Comparison of ENCODE assay signal across 15 mouse cellular contexts in the genomic region with DNA sequence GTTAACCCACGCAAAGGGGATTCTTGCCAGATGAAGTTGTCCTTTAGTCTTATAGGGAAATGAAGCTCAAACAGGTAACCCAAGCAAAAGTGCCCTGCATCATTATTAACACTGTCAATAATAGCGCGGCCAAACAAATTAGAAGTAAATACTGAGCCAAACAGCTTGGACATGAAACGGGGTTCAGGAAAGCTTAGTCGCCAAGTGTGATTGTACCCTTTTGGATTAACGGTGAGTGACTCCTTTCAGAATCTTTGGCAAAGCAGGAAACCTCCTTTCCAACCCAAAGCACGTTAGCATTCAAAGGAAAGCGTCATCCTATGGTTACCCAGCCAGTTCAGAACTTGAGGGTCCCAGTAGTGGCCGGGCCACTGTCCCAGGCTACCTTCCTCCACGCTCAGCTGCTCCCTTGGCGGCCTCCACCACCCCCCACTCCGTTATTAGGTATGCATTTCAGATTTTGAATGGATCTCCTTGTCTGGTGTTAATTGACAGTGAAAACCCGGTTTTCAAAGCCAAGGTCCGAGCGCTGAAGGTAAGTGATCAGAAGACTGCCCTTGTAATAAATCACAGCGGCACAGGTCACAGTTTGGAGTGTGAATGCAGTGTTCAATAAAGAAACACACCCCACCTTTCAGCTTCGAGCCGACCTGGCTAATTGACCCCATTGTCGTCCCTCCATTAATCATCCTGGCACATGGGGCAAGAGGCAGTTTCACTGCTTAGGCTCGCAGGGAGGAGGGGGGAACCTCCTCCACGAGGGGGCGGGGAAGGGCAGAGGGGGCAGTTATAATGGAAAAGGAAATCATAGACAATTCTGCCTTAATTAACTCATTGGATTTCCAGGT.
A peak's percentile ranks its signal among the peaks of the same experiment; 100 is the strongest.
DNase-seq lines count a peak whose midpoint lies in the region; ATAC-seq and TF ChIP-seq lines count a peak whose summit lies in the region.
"Had no signal": no experiment of that assay in that cellular context is flagged by ENCODE, and none has a peak within 500 bp of the region (broad histone marks: within the 10 kb centered on the region; RNA-seq: fewer than 3 reads in every experiment).

No protein-coding gene starts in this region.

- H3K27ac ChIP-seq in embryonic facial prominence, embryonic 10.5 days (replicated peaks): no peak overlapping the region
- H3K27ac ChIP-seq in hindbrain, embryonic 13.5 days: peak overlapping the region; percentile 23; the same call in 1 of the 2 replicates
- no peak overlapping the region for H3K27ac ChIP-seq in midbrain, embryonic 13.5 days
- H3K27ac ChIP-seq: heart, embryonic 15.5 days; stomach, embryonic 15.5 days had no signal

- ATAC-seq in hindbrain, embryonic 13.5 days (ENCODE audit: low FRiP score): peak; percentile 38; the same call in 1 of the 2 replicates
- ATAC-seq in midbrain, embryonic 13.5 days: no peak
- no peak for ATAC-seq in megakaryocyte progenitor cell, adult 5-6 weeks (replicated peaks; ENCODE audit: poor library complexity)
- ATAC-seq: liver, postnatal 0 days had no signal

- H3K27me3 ChIP-seq in embryonic facial prominence, embryonic 10.5 days (replicated peaks; ENCODE audit: low read depth, poor library complexity, severe bottlenecking): peaks cover 85% of the 10 kb centered on the region
- peaks cover 30% of the 10 kb centered on the region for H3K27me3 ChIP-seq in hindbrain, embryonic 13.5 days
- H3K27me3 ChIP-seq in midbrain, embryonic 13.5 days: peaks cover 7% of the 10 kb centered on the region; the same call in 1 of the 2 replicates
- H3K27me3 ChIP-seq: CH12.LX had no signal

- peaks cover 47% of the 10 kb centered on the region for H3K4me1 ChIP-seq in embryonic facial prominence, embryonic 10.5 days
- peaks cover 25% of the 10 kb centered on the region for H3K4me1 ChIP-seq in hindbrain, embryonic 13.5 days (replicated peaks)
- H3K4me1 ChIP-seq in midbrain, embryonic 13.5 days (replicated peaks): peaks cover 13% of the 10 kb centered on the region
- H3K4me1 ChIP-seq: heart, embryonic 15.5 days had no signal

- no peaks in the 10 kb centered on the region for H3K36me3 ChIP-seq in embryonic facial prominence, embryonic 10.5 days (replicated peaks)
- no peaks in the 10 kb centered on the region for H3K36me3 ChIP-seq in hindbrain, embryonic 13.5 days
- H3K36me3 ChIP-seq in midbrain, embryonic 13.5 days: no peaks in the 10 kb centered on the region
- H3K36me3 ChIP-seq: heart, embryonic 15.5 days; stomach, embryonic 15.5 days had no signal

- 35% methylated on average over 22 of the region's 22 CpGs for WGBS in embryonic facial prominence, embryonic 10.5 days
- WGBS in hindbrain, embryonic 13.5 days: 20% methylated on average over 22 of the region's 22 CpGs
- WGBS in midbrain, embryonic 13.5 days: 34% methylated on average over 22 of the region's 22 CpGs

- H3K9me3 ChIP-seq in embryonic facial prominence, embryonic 10.5 days: no peaks in the 10 kb centered on the region
- no peaks in the 10 kb centered on the region for H3K9me3 ChIP-seq in hindbrain, embryonic 13.5 days
- no peaks in the 10 kb centered on the region for H3K9me3 ChIP-seq in midbrain, embryonic 13.5 days
- H3K9me3 ChIP-seq: heart, embryonic 15.5 days; stomach, embryonic 15.5 days had no signal

- H3K4me3 ChIP-seq in embryonic facial prominence, embryonic 10.5 days: peak overlapping the region; percentile 26; the same call in 1 of the 2 replicates
- H3K4me3 ChIP-seq in hindbrain, embryonic 13.5 days: no peak overlapping the region
- H3K4me3 ChIP-seq in midbrain, embryonic 13.5 days (replicated peaks): no peak overlapping the region
- H3K4me3 ChIP-seq: heart, embryonic 15.5 days; stomach, embryonic 15.5 days had no signal

- no peak for TF ChIP-seq CTCF in brain, embryonic 14.5 days (IDR thresholded peaks at IDR 0.05; ENCODE audit: borderline replicate concordance, extremely low read depth, insufficient read depth, insufficient read length)

- peak overlapping the region; percentile 33 for H3K4me2 ChIP-seq in hindbrain, embryonic 13.5 days
- peak overlapping the region; percentile 5; the same call in 1 of the 2 replicates for H3K4me2 ChIP-seq in midbrain, embryonic 13.5 days (replicated peaks)
- H3K4me2 ChIP-seq: heart, embryonic 15.5 days; stomach, embryonic 15.5 days had no signal

- TF ChIP-seq POLR2A in brain, embryonic 14.5 days (IDR thresholded peaks at IDR 0.05; ENCODE audit: borderline replicate concordance, extremely low read depth, insufficient read depth, insufficient read length, poor library complexity, severe bottlenecking): no peak

- peak; percentile 67 for DNase-seq in brain, embryonic 14.5 days (ENCODE audit: low read depth)
- DNase-seq in embryonic facial prominence, embryonic 10.5 days (ENCODE audit: low spot score): peak; percentile 57
- no peak for DNase-seq in right cerebral cortex, postnatal 10 days (ENCODE audit: low spot score in 2 of 2)
- no peak for DNase-seq in lung, postnatal 4 days
- DNase-seq in right cerebral cortex, postnatal 14 days: no peak
- DNase-seq: adrenal gland, postnatal 14 days; cerebellum, adult 11 months; kidney, postnatal 10 days; liver, postnatal 0 days had no signal

- no peak overlapping the region for H3K9ac ChIP-seq in hindbrain, embryonic 13.5 days
- H3K9ac ChIP-seq in midbrain, embryonic 13.5 days (replicated peaks): no peak overlapping the region
- H3K9ac ChIP-seq: heart, embryonic 15.5 days; liver, postnatal 0 days; stomach, embryonic 15.5 days had no signal

Comparison
In these comparisons a context has a peak if more than half of its experiments do, and no peak if none do; other contexts are left out.
1. DNase-seq: peak in brain, embryonic 14.5 days (single experiment) and embryonic facial prominence, embryonic 10.5 days (single experiment); none in right cerebral cortex, postnatal 10 days (0 of 2), lung, postnatal 4 days (0 of 2) and right cerebral cortex, postnatal 14 days (single experiment).